18 mouse cellular contexts compared by ENCODE assay signal in genomic region chr13:22381128-22381527, GRCm38 (mm10). TPM values are rescaled to one million over a fixed set of nuclear protein-coding genes. Genes with fewer than 3 reads are reported as not detected.
DNase-seq lines count a peak whose midpoint lies in the region; ATAC-seq and TF ChIP-seq lines count a peak whose summit lies in the region.
"Not testable (repeated sequence)": the region's sequence is repeated elsewhere in the genome, so short reads cannot be mapped to it uniquely, and the experiment has no call there.
"Had no signal": no experiment of that assay in that cellular context is flagged by ENCODE, and none has a peak within 500 bp of the region (broad histone marks: within the 10 kb centered on the region; RNA-seq: fewer than 3 reads in every experiment).

No protein-coding gene starts in this region.

- not testable (repeated sequence) for TF ChIP-seq CTCF in heart, postnatal 0 days (IDR thresholded peaks at IDR 0.05; ENCODE audit: low read depth)

- H3K4me3 ChIP-seq in heart, postnatal 0 days (ENCODE audit: low read depth, low read length); limb, embryonic 14.5 days (replicated peaks; ENCODE audit: low read length): not testable (repeated sequence)

- 22% methylated on average over 3 of the region's 3 CpGs for WGBS in heart, postnatal 0 days
- 62% methylated on average over 3 of the region's 3 CpGs for WGBS in limb, embryonic 14.5 days

- H3K4me2 ChIP-seq in heart, postnatal 0 days (ENCODE audit: low read depth, low read length); limb, embryonic 14.5 days (replicated peaks; ENCODE audit: low read depth, low read length, severe bottlenecking): not testable (repeated sequence)

- H3K36me3 ChIP-seq in heart, postnatal 0 days (replicated peaks; ENCODE audit: control insufficient read depth, insufficient read depth, low read length); limb, embryonic 14.5 days (ENCODE audit: control insufficient read depth, insufficient read depth, low read length): not testable (repeated sequence)

- H3K27ac ChIP-seq in heart, postnatal 0 days (ENCODE audit: low read depth); limb, embryonic 14.5 days (replicated peaks; ENCODE audit: low read depth, low read length): not testable (repeated sequence)

- H3K9me3 ChIP-seq in heart, postnatal 0 days (replicated peaks; ENCODE audit: control insufficient read depth, low read length); limb, embryonic 14.5 days (ENCODE audit: control insufficient read depth, low read length): not testable (repeated sequence)

- not testable (repeated sequence) for TF ChIP-seq POLR2A in limb, embryonic 14.5 days (IDR thresholded peaks at IDR 0.05; ENCODE audit: borderline replicate concordance, extremely low read depth, insufficient read depth, insufficient read length)

- ATAC-seq in heart, postnatal 0 days (ENCODE audit: insufficient read depth, low read depth), result peak; percentile 39; the same call in 1 of the 2 replicates
- not testable (repeated sequence) for ATAC-seq in limb, embryonic 14.5 days (ENCODE audit: low FRiP score, low read depth)

- not testable (repeated sequence) for H3K27me3 ChIP-seq in heart, postnatal 0 days (ENCODE audit: control insufficient read depth, insufficient read depth, low read length); limb, embryonic 14.5 days (ENCODE audit: control insufficient read depth, insufficient read depth, low read length)

- DNase-seq in brain, embryonic 18.5 days (ENCODE audit: low read depth, low spot score), result peak; percentile 6
- peak; percentile 27 to 38 for DNase-seq in heart, adult 18-20 months
- peak; percentile 48 for DNase-seq in heart, postnatal 0 days (ENCODE audit: low spot score)
- DNase-seq in layer of hippocampus, adult 11-12 months (ENCODE audit: low spot score), result peak; percentile 47
- peak; percentile 27 for DNase-seq in left cerebral cortex, adult 11 months (ENCODE audit: low spot score)
- peak; percentile 15 for DNase-seq in limb, embryonic 14.5 days (ENCODE audit: low spot score)
- DNase-seq in right cerebral cortex, postnatal 10 days (ENCODE audit: low spot score in 2 of 2), result peak; percentile 24 to 69

- TF ChIP-seq EP300 in heart, postnatal 0 days (IDR thresholded peaks at IDR 0.05; ENCODE audit: low read depth), result not testable (repeated sequence)

- not testable (repeated sequence) for H3K9ac ChIP-seq in heart, postnatal 0 days (replicated peaks; ENCODE audit: low read depth, low read length); limb, embryonic 14.5 days (ENCODE audit: low read depth, low read length, severe bottlenecking)

- not testable (repeated sequence) for H3K4me1 ChIP-seq in heart, postnatal 0 days (ENCODE audit: control insufficient read depth, insufficient read depth); limb, embryonic 14.5 days (ENCODE audit: control insufficient read depth, insufficient read depth, low read length)

RNA-seq across cellular contexts. Expression of gene Vmn1r199, which starts 1.5 kb away (rescaled TPM):
- total RNA-seq in heart, adult 18-20 months (2021), result not detected
- total RNA-seq in heart, postnatal 0 days (2014; rRNA removed; ENCODE audit: low replicate concordance), result not detected in 2 replicates
- polyA plus RNA-seq in heart, postnatal 0 days (2015; fragmentation: Nextera tagmentation; extraction: Ambion mirVana), result not detected in 2 replicates
- polyA plus RNA-seq in limb, embryonic 14.5 days (2012; rRNA removed), result not detected in 2 replicates
- not detected in 2 replicates for polyA plus RNA-seq in limb, embryonic 14.5 days (2014; fragmentation: Nextera tagmentation; extraction: Ambion mirVana)
- total RNA-seq: adrenal gland, adult 8-10 months; gastrocnemius, adult 8-10 months had no signal
- polyA plus RNA-seq: embryonic facial prominence, embryonic 10.5 days; erythroblast, embryonic 14.5 days; forebrain, embryonic 14.5 days; hindbrain, embryonic 10.5 days; large intestine, adult 2 months; limb, embryonic 13.5 days; liver, embryonic 16.5 days; midbrain, embryonic 10.5 days; neural tube, embryonic 11.5 days had no signal

RNA-seq across cellular contexts. Expression of gene Vmn1r200, which starts 9.0 kb away (rescaled TPM):
- not detected for total RNA-seq in heart, adult 18-20 months (2021)
- not detected in 2 replicates for total RNA-seq in heart, postnatal 0 days (2014; rRNA removed; ENCODE audit: low replicate concordance)
- polyA plus RNA-seq in heart, postnatal 0 days (2015; fragmentation: Nextera tagmentation; extraction: Ambion mirVana), result not detected in 2 replicates
- not detected in 2 replicates for polyA plus RNA-seq in limb, embryonic 14.5 days (2012; rRNA removed)
- not detected in 2 replicates for polyA plus RNA-seq in limb, embryonic 14.5 days (2014; fragmentation: Nextera tagmentation; extraction: Ambion mirVana)
- total RNA-seq: adrenal gland, adult 8-10 months; gastrocnemius, adult 8-10 months had no signal
- polyA plus RNA-seq: embryonic facial prominence, embryonic 10.5 days; erythroblast, embryonic 14.5 days; forebrain, embryonic 14.5 days; hindbrain, embryonic 10.5 days; large intestine, adult 2 months; limb, embryonic 13.5 days; liver, embryonic 16.5 days; midbrain, embryonic 10.5 days; neural tube, embryonic 11.5 days had no signal

RNA-seq across cellular contexts. Expression of gene Vmn1r198, which starts 31.0 kb away (rescaled TPM):
- not detected for total RNA-seq in heart, adult 18-20 months (2021)
- not detected in 2 replicates for total RNA-seq in heart, postnatal 0 days (2014; rRNA removed; ENCODE audit: low replicate concordance)
- not detected in 2 replicates for polyA plus RNA-seq in heart, postnatal 0 days (2015; fragmentation: Nextera tagmentation; extraction: Ambion mirVana)
- polyA plus RNA-seq in limb, embryonic 14.5 days (2012; rRNA removed), result not detected in 2 replicates
- not detected in 2 replicates for polyA plus RNA-seq in limb, embryonic 14.5 days (2014; fragmentation: Nextera tagmentation; extraction: Ambion mirVana)
- total RNA-seq: adrenal gland, adult 8-10 months; gastrocnemius, adult 8-10 months had no signal
- polyA plus RNA-seq: embryonic facial prominence, embryonic 10.5 days; erythroblast, embryonic 14.5 days; forebrain, embryonic 14.5 days; hindbrain, embryonic 10.5 days; limb, embryonic 13.5 days; liver, embryonic 16.5 days; midbrain, embryonic 10.5 days; neural tube, embryonic 11.5 days had no signal

RNA-seq across cellular contexts. Expression of gene Vmn1r197, which starts 56.7 kb away (rescaled TPM):
- total RNA-seq in heart, adult 18-20 months (2021), result not detected
- not detected in 2 replicates for total RNA-seq in heart, postnatal 0 days (2014; rRNA removed; ENCODE audit: low replicate concordance)
- polyA plus RNA-seq in heart, postnatal 0 days (2015; fragmentation: Nextera tagmentation; extraction: Ambion mirVana), result not detected in 2 replicates
- not detected in 2 replicates for polyA plus RNA-seq in limb, embryonic 14.5 days (2012; rRNA removed)
- not detected in 2 replicates for polyA plus RNA-seq in limb, embryonic 14.5 days (2014; fragmentation: Nextera tagmentation; extraction: Ambion mirVana)
- total RNA-seq: adrenal gland, adult 8-10 months; gastrocnemius, adult 8-10 months had no signal
- polyA plus RNA-seq: embryonic facial prominence, embryonic 10.5 days; erythroblast, embryonic 14.5 days; forebrain, embryonic 14.5 days; hindbrain, embryonic 10.5 days; large intestine, adult 2 months; limb, embryonic 13.5 days; liver, embryonic 16.5 days; midbrain, embryonic 10.5 days; neural tube, embryonic 11.5 days had no signal
